Mouse (Mus musculus) forebrain, embryonic 11.5 days (tissue): ENCODE data around the gene Clasp1. TPM values are rescaled to one million over a fixed set of nuclear protein-coding genes. Genes with fewer than 3 reads are reported as not detected.
A peak's percentile ranks its signal among the peaks of the same experiment; 100 is the strongest.

Experiments
- ATAC-seq: fragments of 200-750 bp; cut with Nextera tagmentation; replicated peaks from 2 replicates; pipeline ENCODE4 v1.8.0; 2017; ENCODE audit warnings: moderate TSS enrichment; ENCODE audit not compliant: low FRiP score
- DNase-seq: peaks from one replicate; pipeline ENCODE4 v3.0.0-alpha.2; 2017; ENCODE audit warnings: low spot score
- H3K27ac ChIP-seq: fragments of 300-500 bp; sonication (generic); 2 replicates; pipeline ENCODE4 v1.5.1; 2014; ENCODE audit warnings: low read depth, low read length
- H3K27me3 ChIP-seq: fragments of 300-500 bp; sonication (generic); 2 replicates; pipeline ENCODE4 v1.6.1; 2014; ENCODE audit warnings: mild to moderate bottlenecking, low read length, mixed read lengths; ENCODE audit not compliant: control insufficient read depth, insufficient read depth
- H3K36me3 ChIP-seq: fragments of 300-500 bp; sonication (generic); 2 replicates; pipeline ENCODE4 v1.6.1; 2014; ENCODE audit warnings: mild to moderate bottlenecking, low read length, moderate library complexity, mixed read lengths; ENCODE audit not compliant: control insufficient read depth, insufficient read depth
- H3K4me1 ChIP-seq: fragments of 300-500 bp; sonication (generic); replicated peaks from 2 replicates; pipeline ENCODE4 v1.6.1; 2014; ENCODE audit warnings: low read length, mixed read lengths; ENCODE audit not compliant: control insufficient read depth, insufficient read depth
- H3K4me2 ChIP-seq: fragments of 300-500 bp; sonication (generic); 2 replicates; pipeline ENCODE4 v1.6.1; 2014; ENCODE audit warnings: low read depth, mild to moderate bottlenecking, low read length, moderate library complexity, mixed read lengths; ENCODE audit not compliant: severe bottlenecking
- H3K4me3 ChIP-seq: fragments of 300-500 bp; sonication (generic); 2 replicates; pipeline ENCODE4 v1.5.1; 2014; ENCODE audit warnings: low read depth, low read length
- H3K9ac ChIP-seq: fragments of 300-500 bp; sonication (generic); 2 replicates; pipeline ENCODE4 v1.6.1; 2014; ENCODE audit warnings: low read length
- H3K9me3 ChIP-seq: fragments of 300-500 bp; sonication (generic); 2 replicates; pipeline ENCODE4 v1.6.1; 2016; ENCODE audit warnings: low read length, mixed read lengths; ENCODE audit not compliant: control insufficient read depth
- whole genome bisulfite sequencing: fragments of 180-500 bp; shearing (Covaris S2); extraction: QIAGEN DNeasy Blood & Tissue Kit; methylation state at CpG from one replicate; pipeline ENCODE4 v1.1.7; 2014; 5-methylcytosine and 5-hydroxymethylcytosine counted together
- polyA plus RNA-seq: library from polyadenylated mRNA; unstranded; fragments of >200 nt; fragmentation: Nextera tagmentation; extraction: Ambion mirVana; gene quantifications from 2 replicates; pipeline ENCODE4 v1.2.1, GENCODE M21; 2014

Gene Clasp1
- polyA plus RNA-seq, 1 experiment from 2014 or later = 136 TPM

DNA sequence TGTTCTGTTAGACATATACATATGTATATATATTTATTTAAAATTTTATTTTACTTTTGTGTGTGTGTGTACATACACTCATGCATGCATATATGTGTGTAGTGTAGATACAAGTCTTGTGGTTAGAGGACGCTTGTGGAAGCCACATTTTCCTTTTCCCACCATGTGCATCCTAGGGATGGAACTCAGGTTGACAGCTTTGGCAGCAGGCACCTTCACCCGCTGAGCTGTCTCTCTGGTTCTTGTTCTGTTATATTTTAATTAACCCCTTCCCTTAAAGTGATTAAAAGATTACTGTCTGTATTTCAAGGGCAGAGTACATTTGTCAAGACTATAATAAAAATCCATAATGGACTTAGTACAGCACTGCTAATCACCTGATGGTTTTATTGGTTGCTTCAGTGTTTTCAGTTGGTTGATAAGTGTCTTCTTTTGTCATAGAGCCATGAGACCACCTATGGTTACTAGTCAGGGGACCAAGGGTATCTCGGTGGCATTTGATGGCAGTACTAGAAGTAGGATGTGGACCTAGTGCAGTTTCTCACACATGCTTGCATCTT is 62.1 kb downstream of the Clasp1 start:
- DNase-seq (no peak), ATAC-seq (no peak)
- Histone ChIP-seq H3K27me3 (no peaks in the 10 kb centered on the region), H3K4me1 (no peaks in the 10 kb centered on the region), H3K27ac (no peak overlapping the region), H3K4me3 (no peak overlapping the region), H3K4me2 (no peak overlapping the region), H3K9ac (no peak overlapping the region), H3K36me3 (no peaks in the 10 kb centered on the region), H3K9me3 (no peaks in the 10 kb centered on the region)
- WGBS = 85% methylated on average over 3 of the region's 3 CpGs

DNA sequence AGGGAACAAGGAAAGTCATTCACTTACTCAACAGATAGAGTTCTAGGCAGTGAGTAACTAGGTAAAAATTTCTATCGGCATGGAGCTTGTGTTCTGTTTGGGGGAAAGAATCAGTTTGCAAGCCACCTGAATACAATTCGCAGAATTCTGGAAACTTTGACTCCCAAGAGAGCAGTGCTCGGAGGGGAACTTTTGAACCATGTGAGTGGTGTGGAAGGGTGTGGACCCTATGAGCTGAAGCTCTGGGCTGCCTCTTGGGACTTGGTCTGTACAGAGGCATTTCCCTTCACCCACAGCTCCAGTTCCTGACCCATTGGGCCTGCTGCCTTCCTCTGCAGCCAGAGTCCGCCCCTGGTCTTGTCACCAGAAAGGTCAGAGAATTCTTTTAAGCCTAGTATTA is 64.7 kb downstream of the Clasp1 start:
- Histone ChIP-seq H3K4me1 (peaks cover 10% of the 10 kb centered on the region; the same call in 1 of the 2 replicates), H3K4me3 (no peak overlapping the region), H3K9me3 (no peaks in the 10 kb centered on the region), H3K36me3 (no peaks in the 10 kb centered on the region), H3K27me3 (no peaks in the 10 kb centered on the region), H3K27ac (no peak overlapping the region), H3K4me2 (no peak overlapping the region), H3K9ac (no peak overlapping the region)
- WGBS = 95% methylated on average over 4 of the region's 4 CpGs
- DNase-seq = no peak
- no peak for ATAC-seq

DNA sequence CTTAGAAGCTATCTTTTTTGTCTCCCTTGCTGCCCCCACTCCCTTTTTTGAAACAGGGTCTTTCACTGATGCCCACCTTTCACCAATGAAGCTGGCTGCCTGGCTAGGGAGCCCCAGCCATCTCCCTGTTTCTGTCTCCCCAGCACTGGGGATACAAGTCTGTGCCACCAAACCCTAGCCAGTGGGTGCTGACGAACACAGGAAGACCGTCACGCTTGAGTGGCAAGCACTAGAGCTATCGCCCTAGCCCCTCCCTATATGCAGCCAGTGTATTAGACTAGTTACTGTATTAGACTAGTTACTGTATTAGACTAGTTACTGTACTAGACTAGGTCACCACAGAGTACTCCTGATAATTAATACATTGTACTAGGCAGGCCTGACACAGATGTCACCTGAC is 66.0 kb downstream of the Clasp1 start:
- ATAC-seq (no peak), DNase-seq (no peak)
- 85% methylated on average over 4 of the region's 4 CpGs for WGBS
- Histone ChIP-seq H3K27ac (no peak overlapping the region), H3K9me3 (no peaks in the 10 kb centered on the region), H3K4me2 (no peak overlapping the region), H3K27me3 (no peaks in the 10 kb centered on the region), H3K9ac (no peak overlapping the region), H3K36me3 (no peaks in the 10 kb centered on the region), H3K4me1 (peaks cover 12% of the 10 kb centered on the region; the same call in 1 of the 2 replicates), H3K4me3 (no peak overlapping the region)

DNA sequence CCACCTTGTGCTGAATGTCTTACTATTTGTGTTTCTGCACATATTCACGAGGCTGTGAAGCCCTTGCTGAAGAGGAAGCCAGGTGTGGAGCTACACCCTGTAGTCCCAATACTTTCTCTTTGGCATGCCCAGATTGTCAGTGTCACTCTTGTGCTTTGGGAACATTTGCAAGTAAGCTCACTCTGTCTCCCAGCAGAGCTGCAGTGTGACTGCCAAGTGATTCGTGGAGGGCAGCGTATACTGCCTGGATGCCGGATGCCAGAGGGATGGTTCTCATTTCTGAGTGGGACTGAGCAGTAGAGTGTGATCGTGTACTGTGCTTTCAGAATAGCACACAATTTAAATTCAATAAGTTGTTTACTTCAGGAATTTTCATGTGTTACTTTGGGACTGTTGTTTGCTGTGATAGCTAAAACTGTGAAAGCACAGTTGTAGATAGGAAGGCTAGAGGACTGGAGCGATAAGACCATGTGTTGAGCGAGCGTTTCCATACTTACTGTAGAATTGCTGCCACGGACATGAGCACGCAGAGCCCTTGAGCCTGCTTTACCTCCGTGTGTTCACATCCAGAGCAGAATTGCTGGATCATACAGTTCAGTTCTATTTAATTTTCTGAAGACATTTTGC is 68.5 kb downstream of the Clasp1 start:
- H3K4me1 ChIP-seq = peaks cover 12% of the 10 kb centered on the region; the same call in 1 of the 2 replicates
- no peaks in the 10 kb centered on the region for H3K36me3 ChIP-seq
- H3K4me2 ChIP-seq = peak overlapping the region; percentile 15; the same call in 1 of the 2 replicates
- H3K27me3 ChIP-seq = no peaks in the 10 kb centered on the region
- no peak overlapping the region for H3K4me3 ChIP-seq
- peak overlapping the region; percentile 53; the same call in 1 of the 2 replicates for H3K27ac ChIP-seq
- WGBS = 68% methylated on average over 11 of the region's 11 CpGs
- H3K9me3 ChIP-seq = no peaks in the 10 kb centered on the region
- H3K9ac ChIP-seq = peak overlapping the region; percentile 20; the same call in 1 of the 2 replicates
- DNase-seq (no peak), ATAC-seq (no peak)

DNA sequence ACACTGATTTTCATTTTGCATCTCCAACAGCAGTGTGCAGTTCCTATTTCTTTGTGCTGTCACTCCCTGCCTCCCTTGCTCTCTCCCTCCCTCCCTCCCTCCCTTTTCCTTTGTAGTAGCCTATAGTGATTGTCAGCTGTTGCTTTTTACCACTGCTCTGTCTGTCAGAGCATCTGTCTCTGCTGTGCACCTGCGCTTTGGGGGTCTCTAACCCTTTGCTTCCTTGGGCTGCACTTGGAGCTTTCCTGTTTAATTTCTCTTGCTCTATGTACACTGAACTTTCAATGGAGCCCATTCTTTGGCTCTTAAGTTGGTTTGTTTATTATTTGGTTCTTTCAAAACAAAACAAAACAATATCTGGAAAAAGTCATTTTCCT is 69.0 kb downstream of the Clasp1 start:
- DNase-seq (no peak), ATAC-seq (no peak)
- peaks cover 12% of the 10 kb centered on the region; the same call in 1 of the 2 replicates for H3K4me1 ChIP-seq
- H3K27ac ChIP-seq = peak overlapping the region; percentile 53; the same call in 1 of the 2 replicates
- H3K27me3 ChIP-seq = no peaks in the 10 kb centered on the region
- H3K4me2 ChIP-seq = peak overlapping the region; percentile 5; the same call in 1 of the 2 replicates
- no peak overlapping the region for H3K4me3 ChIP-seq
- peak overlapping the region; percentile 20; the same call in 1 of the 2 replicates for H3K9ac ChIP-seq
- 27% methylated on average over 1 of the region's 1 CpGs for WGBS
- no peaks in the 10 kb centered on the region for H3K9me3 ChIP-seq
- no peaks in the 10 kb centered on the region for H3K36me3 ChIP-seq

DNA sequence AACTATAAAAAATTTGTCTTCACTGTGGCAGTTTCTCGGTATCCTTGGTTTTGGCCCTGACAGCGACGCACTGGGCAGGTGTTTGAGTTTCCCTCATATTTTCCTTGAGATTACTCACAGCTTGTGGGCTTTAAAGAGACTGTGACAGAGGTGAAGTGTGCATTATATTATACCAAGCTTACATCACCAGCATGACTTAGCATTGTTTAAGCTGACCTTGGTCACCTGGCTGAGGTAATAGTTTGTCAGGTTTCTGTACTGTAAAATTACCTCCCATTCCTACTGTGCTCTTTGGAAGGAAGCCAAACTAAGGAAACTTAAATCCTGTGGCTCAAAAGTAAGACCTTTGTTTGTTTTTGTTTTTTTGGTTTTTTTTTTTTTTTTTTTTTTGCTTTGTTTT is 69.4 kb downstream of the Clasp1 start:
- Histone ChIP-seq H3K27me3 (no peaks in the 10 kb centered on the region), H3K4me2 (peak overlapping the region; percentile 5; the same call in 1 of the 2 replicates), H3K9ac (peak overlapping the region; percentile 20; the same call in 1 of the 2 replicates), H3K9me3 (no peaks in the 10 kb centered on the region), H3K36me3 (no peaks in the 10 kb centered on the region), H3K4me3 (no peak overlapping the region), H3K4me1 (peaks cover 12% of the 10 kb centered on the region; the same call in 1 of the 2 replicates), H3K27ac (peak overlapping the region; percentile 93; the same call in 1 of the 2 replicates)
- no peak for DNase-seq
- ATAC-seq = no peak
- 53% methylated on average over 3 of the region's 3 CpGs for WGBS

DNA sequence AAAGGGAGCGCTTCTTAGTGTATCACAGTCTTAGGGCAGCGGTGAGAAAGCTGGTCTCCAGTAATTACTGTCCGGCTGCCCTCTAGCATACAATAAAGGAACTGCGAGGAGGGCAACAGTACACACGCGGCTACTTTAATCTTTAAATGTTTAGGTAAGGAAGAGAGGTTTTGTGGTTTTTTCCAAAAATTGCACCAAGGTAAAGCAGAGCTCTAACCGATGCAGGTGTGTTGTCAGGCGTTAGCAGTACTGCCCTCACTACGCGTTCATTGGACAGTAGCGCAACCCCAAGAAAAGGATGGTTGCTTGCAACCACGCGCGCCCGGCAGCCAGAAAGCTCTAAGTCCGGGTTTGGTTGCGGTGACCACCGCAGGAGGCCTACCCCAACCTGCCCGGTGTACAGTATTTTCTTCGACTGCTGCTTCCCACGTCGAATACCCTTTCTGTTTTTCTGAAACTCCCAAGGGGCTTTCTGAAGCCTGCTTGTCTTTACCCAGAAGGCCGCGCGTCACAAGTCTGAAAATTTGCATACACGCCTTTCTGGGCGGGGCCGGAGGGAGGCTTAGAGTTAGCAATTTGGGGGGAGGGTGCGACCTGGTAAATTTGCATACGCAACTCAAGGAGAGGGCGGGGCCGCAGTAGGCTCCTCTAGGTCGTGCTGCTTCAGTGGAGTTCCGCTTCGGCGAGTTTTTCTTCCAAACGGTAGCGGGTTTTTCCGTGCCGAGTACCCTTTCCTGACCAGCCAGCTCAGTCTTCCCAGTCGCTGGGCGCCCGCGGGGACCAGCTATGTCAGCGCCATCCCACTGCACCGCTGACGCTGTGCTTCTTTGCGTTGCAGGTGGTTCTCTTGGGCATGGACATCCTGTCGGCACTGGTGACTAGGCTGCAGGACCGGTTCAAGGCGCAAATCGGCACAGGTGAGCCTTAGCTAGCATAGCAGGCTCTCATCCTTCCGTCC is 70.4 kb downstream of the Clasp1 start:
- ATAC-seq = peak; percentile 94
- Histone ChIP-seq H3K27ac (peak overlapping the region; percentile 93), H3K9ac (peak overlapping the region; percentile 58), H3K4me2 (peak overlapping the region; percentile 71), H3K4me3 (peak overlapping the region; percentile 37), H3K36me3 (peaks cover 2% of the 10 kb centered on the region; the same call in 1 of the 2 replicates), H3K4me1 (peaks cover 12% of the 10 kb centered on the region; the same call in 1 of the 2 replicates), H3K27me3 (no peaks in the 10 kb centered on the region), H3K9me3 (no peaks in the 10 kb centered on the region)
- WGBS = 2% methylated on average over 53 of the region's 53 CpGs
- DNase-seq = peak; percentile 93

DNA sequence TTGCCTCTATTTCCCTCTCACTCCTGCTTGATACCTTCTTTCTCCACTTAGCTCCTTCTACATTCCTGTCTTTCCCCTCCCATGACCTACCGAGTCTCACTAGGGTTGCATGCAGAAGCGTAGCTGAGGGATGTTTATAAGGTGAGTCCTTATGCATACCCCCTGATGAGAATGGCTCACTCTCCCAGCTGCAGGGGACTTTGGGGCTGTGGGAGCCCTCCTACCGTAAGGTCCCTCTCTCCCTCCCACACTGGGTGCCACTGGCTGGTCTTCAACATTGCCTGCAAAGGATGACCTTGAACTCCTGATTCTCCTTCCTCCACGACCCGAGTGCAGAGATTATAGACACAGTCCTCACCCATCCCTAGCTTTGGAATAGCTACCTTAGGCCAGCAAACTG is 71.9 kb downstream of the Clasp1 start:
- H3K36me3 ChIP-seq = peaks cover 12% of the 10 kb centered on the region; the same call in 1 of the 2 replicates
- no peak overlapping the region for H3K4me3 ChIP-seq
- no peaks in the 10 kb centered on the region for H3K9me3 ChIP-seq
- DNase-seq (no peak), ATAC-seq (no peak)
- peaks cover 12% of the 10 kb centered on the region; the same call in 1 of the 2 replicates for H3K4me1 ChIP-seq
- no peak overlapping the region for H3K9ac ChIP-seq
- no peak overlapping the region for H3K27ac ChIP-seq
- 96% methylated on average over 5 of the region's 5 CpGs for WGBS
- no peak overlapping the region for H3K4me2 ChIP-seq
- H3K27me3 ChIP-seq = no peaks in the 10 kb centered on the region
